Mouse (Mus musculus) limb, embryonic 15.5 days (tissue): Measurements from ENCODE around the gene Pygm. TPM values are rescaled to one million over a fixed set of nuclear protein-coding genes. Genes with fewer than 3 reads are reported as not detected.

ENCODE experiments used
- ATAC-seq: fragments of 200-750 bp; cut with Nextera tagmentation; 2 replicates; pipeline ENCODE4 v1.8.0; 2017; ENCODE audit warnings: low read depth, moderate TSS enrichment; ENCODE audit not compliant: insufficient number of reproducible peaks, low FRiP score, low TSS enrichment
- H3K27ac ChIP-seq: fragments of 300-500 bp; sonication (generic); 2 replicates; pipeline ENCODE4 v1.5.1; 2015; ENCODE audit warnings: moderate library complexity, mild to moderate bottlenecking, inconsistent platforms
- H3K27me3 ChIP-seq: fragments of 300-500 bp; sonication (generic); 2 replicates; pipeline ENCODE4 v1.6.1; 2015; ENCODE audit warnings: inconsistent platforms
- H3K36me3 ChIP-seq: fragments of 300-500 bp; sonication (generic); 2 replicates; pipeline ENCODE4 v1.6.1; 2015; ENCODE audit warnings: inconsistent platforms
- H3K4me1 ChIP-seq: fragments of 300-500 bp; sonication (generic); 2 replicates; pipeline ENCODE4 v1.6.1; 2015; ENCODE audit warnings: inconsistent platforms
- H3K4me2 ChIP-seq: fragments of 300-500 bp; sonication (generic); 2 replicates; pipeline ENCODE4 v1.6.1; 2015; ENCODE audit warnings: mild to moderate bottlenecking, inconsistent platforms
- H3K4me3 ChIP-seq: fragments of 300-500 bp; sonication (generic); 2 replicates; pipeline ENCODE4 v1.5.1; 2015; ENCODE audit warnings: mild to moderate bottlenecking, inconsistent platforms
- H3K9ac ChIP-seq: fragments of 300-500 bp; sonication (generic); 2 replicates; pipeline ENCODE4 v1.6.1; 2015; ENCODE audit warnings: inconsistent platforms
- H3K9me3 ChIP-seq: fragments of 300-500 bp; sonication (generic); 2 replicates; pipeline ENCODE4 v1.6.1; 2016; ENCODE audit warnings: inconsistent platforms
- WGBS: fragments of 180-500 bp; shearing (Covaris S2); methylation state at CpG from one replicate; pipeline ENCODE4 v1.1.7; 2015; 5-methylcytosine and 5-hydroxymethylcytosine counted together
- polyA plus RNA-seq: library from polyadenylated mRNA; unstranded; fragments of >200 nt; fragmentation: Nextera tagmentation; extraction: Ambion mirVana; gene quantifications from 2 replicates; pipeline ENCODE4 v1.2.1, GENCODE M21; 2015

Pygm gene
- polyA plus RNA-seq, 1 experiment from 2014 or later = 23.4 TPM

GRCm38 (mm10) chr19:6403869-6404268 lies 19.7 kb downstream of the Pygm start:
- ATAC-seq = no peak
- Histone ChIP-seq H3K27ac (no peak overlapping the region), H3K9ac (no peak overlapping the region), H3K9me3 (no peaks in the 10 kb centered on the region), H3K27me3 (peaks cover 67% of the 10 kb centered on the region), H3K36me3 (no peaks in the 10 kb centered on the region), H3K4me1 (peaks cover 36% of the 10 kb centered on the region), H3K4me2 (no peak overlapping the region), H3K4me3 (no peak overlapping the region)
- WGBS = 81% methylated on average over 10 of the region's 10 CpGs

- peaks cover 20% of the 10 kb centered on the region for H3K4me1 ChIP-seq
- ATAC-seq = no peak
- no peak overlapping the region for H3K9ac ChIP-seq
- H3K27me3 ChIP-seq = peaks cover 51% of the 10 kb centered on the region
- WGBS = 71% methylated on average over 10 of the region's 10 CpGs
- H3K4me2 ChIP-seq = no peak overlapping the region
- no peak overlapping the region for H3K27ac ChIP-seq
- no peaks in the 10 kb centered on the region for H3K36me3 ChIP-seq
- H3K4me3 ChIP-seq = no peak overlapping the region
- no peaks in the 10 kb centered on the region for H3K9me3 ChIP-seq
Measured at GRCm38 (mm10) chr19:6405433-6405832, 21.2 kb downstream of the Pygm start.

GRCm38 (mm10) chr19:6407109-6407508 lies 22.9 kb downstream of the Pygm start:
- no peak overlapping the region for H3K4me2 ChIP-seq
- no peak for ATAC-seq
- H3K27me3 ChIP-seq = peaks cover 34% of the 10 kb centered on the region
- H3K36me3 ChIP-seq = no peaks in the 10 kb centered on the region
- H3K27ac ChIP-seq = no peak overlapping the region
- no peak overlapping the region for H3K9ac ChIP-seq
- no peak overlapping the region for H3K4me3 ChIP-seq
- WGBS = 77% methylated on average over 8 of the region's 8 CpGs
- H3K4me1 ChIP-seq = peaks cover 4% of the 10 kb centered on the region
- H3K9me3 ChIP-seq = no peaks in the 10 kb centered on the region

- 53% methylated on average over 16 of the region's 16 CpGs for WGBS
- ATAC-seq = no peak
- Histone ChIP-seq H3K4me2 (no peak overlapping the region), H3K4me3 (no peak overlapping the region), H3K27ac (no peak overlapping the region), H3K27me3 (peaks cover 26% of the 10 kb centered on the region), H3K4me1 (peaks cover 2% of the 10 kb centered on the region; the same call in 1 of the 2 replicates), H3K9me3 (no peaks in the 10 kb centered on the region), H3K9ac (no peak overlapping the region), H3K36me3 (no peaks in the 10 kb centered on the region)
Measured at GRCm38 (mm10) chr19:6407816-6408510, 23.8 kb downstream of the Pygm start.

GRCm38 (mm10) chr19:6408749-6409148 lies 24.6 kb downstream of the Pygm start:
- Histone ChIP-seq H3K36me3 (no peaks in the 10 kb centered on the region), H3K4me1 (no peaks in the 10 kb centered on the region; the same call in 1 of the 2 replicates), H3K9ac (no peak overlapping the region), H3K27me3 (peaks cover 18% of the 10 kb centered on the region), H3K4me2 (no peak overlapping the region), H3K27ac (no peak overlapping the region), H3K9me3 (no peaks in the 10 kb centered on the region), H3K4me3 (no peak overlapping the region)
- no peak for ATAC-seq
- WGBS = 82% methylated on average over 8 of the region's 8 CpGs

GRCm38 (mm10) chr19:6409176-6409575 lies 25.0 kb downstream of the Pygm start:
- no peak overlapping the region for H3K4me3 ChIP-seq
- H3K4me1 ChIP-seq = no peaks in the 10 kb centered on the region; the same call in 1 of the 2 replicates
- no peaks in the 10 kb centered on the region for H3K9me3 ChIP-seq
- 74% methylated on average over 5 of the region's 5 CpGs for WGBS
- peaks cover 14% of the 10 kb centered on the region for H3K27me3 ChIP-seq
- H3K4me2 ChIP-seq = no peak overlapping the region
- no peak for ATAC-seq
- no peaks in the 10 kb centered on the region for H3K36me3 ChIP-seq
- H3K27ac ChIP-seq = no peak overlapping the region
- H3K9ac ChIP-seq = no peak overlapping the region

- Histone ChIP-seq H3K4me1 (no peaks in the 10 kb centered on the region; the same call in 1 of the 2 replicates), H3K36me3 (no peaks in the 10 kb centered on the region), H3K4me3 (no peak overlapping the region), H3K9ac (no peak overlapping the region), H3K4me2 (no peak overlapping the region), H3K9me3 (no peaks in the 10 kb centered on the region), H3K27ac (no peak overlapping the region), H3K27me3 (peaks cover 6% of the 10 kb centered on the region; the same call in 1 of the 2 replicates)
- ATAC-seq = no peak
- WGBS = 84% methylated on average over 5 of the region's 5 CpGs
Measured at GRCm38 (mm10) chr19:6409936-6410335, 25.7 kb downstream of the Pygm start.

GRCm38 (mm10) chr19:6412798-6413197 lies 28.6 kb downstream of the Pygm start:
- Histone ChIP-seq H3K4me1 (peaks cover 5% of the 10 kb centered on the region; the same call in 1 of the 2 replicates), H3K36me3 (no peaks in the 10 kb centered on the region), H3K9ac (no peak overlapping the region), H3K27me3 (peaks cover 22% of the 10 kb centered on the region), H3K9me3 (no peaks in the 10 kb centered on the region), H3K27ac (no peak overlapping the region), H3K4me2 (no peak overlapping the region), H3K4me3 (no peak overlapping the region)
- ATAC-seq = no peak
- WGBS = 63% methylated on average over 14 of the region's 14 CpGs

- Histone ChIP-seq H3K27me3 (peaks cover 48% of the 10 kb centered on the region), H3K9ac (no peak overlapping the region), H3K27ac (no peak overlapping the region), H3K4me2 (no peak overlapping the region), H3K4me3 (no peak overlapping the region), H3K4me1 (peaks cover 16% of the 10 kb centered on the region), H3K9me3 (no peaks in the 10 kb centered on the region), H3K36me3 (no peaks in the 10 kb centered on the region)
- ATAC-seq = no peak
- 48% methylated on average over 6 of the region's 6 CpGs for WGBS
Measured at GRCm38 (mm10) chr19:6415454-6415853, 31.3 kb downstream of the Pygm start.

- ATAC-seq = no peak
- H3K36me3 ChIP-seq = no peaks in the 10 kb centered on the region
- WGBS = 7% methylated on average over 9 of the region's 9 CpGs
- H3K9ac ChIP-seq = no peak overlapping the region
- no peak overlapping the region for H3K4me2 ChIP-seq
- no peak overlapping the region for H3K4me3 ChIP-seq
- H3K9me3 ChIP-seq = no peaks in the 10 kb centered on the region
- H3K27me3 ChIP-seq = peaks cover 56% of the 10 kb centered on the region
- no peak overlapping the region for H3K27ac ChIP-seq
- peaks cover 16% of the 10 kb centered on the region for H3K4me1 ChIP-seq
Measured at GRCm38 (mm10) chr19:6416124-6416770, 32.0 kb downstream of the Pygm start.

GRCm38 (mm10) chr19:6416894-6417761 lies 32.9 kb downstream of the Pygm start:
- no peak overlapping the region for H3K4me2 ChIP-seq
- no peak overlapping the region for H3K9ac ChIP-seq
- H3K36me3 ChIP-seq = no peaks in the 10 kb centered on the region
- H3K4me1 ChIP-seq = peaks cover 16% of the 10 kb centered on the region
- WGBS = 63% methylated on average over 12 of the region's 12 CpGs
- no peak overlapping the region for H3K27ac ChIP-seq
- no peak for ATAC-seq
- H3K9me3 ChIP-seq = no peaks in the 10 kb centered on the region
- H3K27me3 ChIP-seq = peaks cover 65% of the 10 kb centered on the region
- H3K4me3 ChIP-seq = no peak overlapping the region
